Mouse (Mus musculus): Measurements from ENCODE around the gene Klhl33.
"Not testable (repeated sequence)": the region's sequence is repeated elsewhere in the genome, so short reads cannot be mapped to it uniquely, and the experiment has no call there.

Klhl33 gene

DNA sequence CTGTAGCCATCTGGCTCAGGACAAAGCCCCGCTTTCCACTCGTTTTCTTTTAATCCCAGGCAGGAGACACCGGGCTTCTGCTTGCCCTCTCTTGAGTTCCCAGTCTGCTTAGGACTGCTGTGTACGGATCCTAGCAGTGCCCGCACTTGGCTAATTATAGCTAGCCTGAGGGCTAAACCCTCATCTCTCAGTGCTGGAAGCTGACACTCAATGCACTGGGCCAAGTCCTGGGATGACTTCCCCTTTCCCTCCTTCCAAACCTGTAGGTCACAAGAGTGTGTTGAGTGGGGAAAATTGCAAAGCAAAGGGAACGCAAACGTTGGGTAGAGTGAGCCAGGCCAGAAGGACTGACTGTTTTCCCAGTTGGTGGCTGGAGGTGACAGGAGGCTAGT is at the start of gene Klhl33:
Gene Klhl33, minus strand, starts transcription at position 134 of the 392 bp plus-strand sequence.
- DNase-seq (ENCODE audit: low spot score): no peak

DNA sequence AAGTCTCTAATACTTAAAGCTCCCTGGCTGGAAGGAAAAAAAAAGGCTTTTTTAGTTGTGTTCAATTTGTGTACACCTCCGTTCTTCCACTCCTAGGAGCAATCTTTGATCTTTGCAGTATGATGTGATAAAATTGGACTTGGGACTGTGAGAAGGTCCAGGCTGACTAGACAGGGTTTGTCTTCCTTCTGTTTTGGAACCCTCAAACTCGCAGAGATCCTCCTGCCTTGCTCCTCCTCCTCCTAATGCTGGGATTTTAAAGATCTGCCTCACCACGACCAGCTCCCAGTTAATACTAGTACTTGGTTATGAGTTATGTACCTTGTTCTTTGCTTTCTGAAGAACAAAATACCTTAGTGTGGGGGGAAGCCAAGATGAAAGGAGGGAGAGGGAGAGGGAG is 48.2 kb upstream of the Klhl33 start:
- DNase-seq (ENCODE audit: low spot score): not testable (repeated sequence)

DNA sequence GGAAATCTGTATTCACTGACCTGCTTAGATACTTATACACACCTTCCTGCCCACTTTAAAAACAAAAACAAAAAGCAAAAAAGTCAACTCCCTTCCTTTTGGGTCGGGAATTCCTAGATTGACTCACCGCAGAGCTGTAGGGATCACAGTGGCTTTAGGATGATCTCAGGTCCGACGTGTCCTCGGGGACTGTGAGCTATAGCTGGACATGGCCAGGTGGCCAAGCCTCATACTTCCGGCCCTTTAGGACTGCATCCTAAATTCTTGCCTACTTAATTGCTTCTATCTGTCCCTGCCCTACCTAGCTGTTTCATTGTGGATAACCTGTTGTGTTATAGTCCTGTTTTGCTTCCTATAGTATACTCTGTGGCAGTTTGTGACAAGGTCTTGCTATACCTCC is 47.8 kb upstream of the Klhl33 start:
- DNase-seq (ENCODE audit: low spot score): not testable (repeated sequence)

DNA sequence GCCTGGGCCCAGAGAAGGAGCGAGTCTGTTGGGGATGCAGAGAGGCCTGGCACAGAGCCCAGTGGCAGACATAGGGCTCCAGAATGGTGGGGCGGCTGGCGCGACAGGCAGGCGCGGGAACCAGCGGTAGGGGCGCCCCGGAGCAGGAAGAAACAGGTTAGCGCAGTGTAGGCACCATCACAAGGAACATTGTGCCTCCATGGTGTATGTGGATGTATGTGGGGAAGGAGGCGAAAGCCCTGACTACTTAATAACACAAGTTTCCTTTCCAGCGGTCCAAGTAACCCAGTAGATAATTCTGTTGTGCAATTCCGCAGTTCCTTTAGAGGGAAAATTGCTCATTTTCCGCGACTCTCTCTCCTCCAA is 47.3 kb upstream of the Klhl33 start:
- not testable (repeated sequence) for DNase-seq (ENCODE audit: low spot score)

DNA sequence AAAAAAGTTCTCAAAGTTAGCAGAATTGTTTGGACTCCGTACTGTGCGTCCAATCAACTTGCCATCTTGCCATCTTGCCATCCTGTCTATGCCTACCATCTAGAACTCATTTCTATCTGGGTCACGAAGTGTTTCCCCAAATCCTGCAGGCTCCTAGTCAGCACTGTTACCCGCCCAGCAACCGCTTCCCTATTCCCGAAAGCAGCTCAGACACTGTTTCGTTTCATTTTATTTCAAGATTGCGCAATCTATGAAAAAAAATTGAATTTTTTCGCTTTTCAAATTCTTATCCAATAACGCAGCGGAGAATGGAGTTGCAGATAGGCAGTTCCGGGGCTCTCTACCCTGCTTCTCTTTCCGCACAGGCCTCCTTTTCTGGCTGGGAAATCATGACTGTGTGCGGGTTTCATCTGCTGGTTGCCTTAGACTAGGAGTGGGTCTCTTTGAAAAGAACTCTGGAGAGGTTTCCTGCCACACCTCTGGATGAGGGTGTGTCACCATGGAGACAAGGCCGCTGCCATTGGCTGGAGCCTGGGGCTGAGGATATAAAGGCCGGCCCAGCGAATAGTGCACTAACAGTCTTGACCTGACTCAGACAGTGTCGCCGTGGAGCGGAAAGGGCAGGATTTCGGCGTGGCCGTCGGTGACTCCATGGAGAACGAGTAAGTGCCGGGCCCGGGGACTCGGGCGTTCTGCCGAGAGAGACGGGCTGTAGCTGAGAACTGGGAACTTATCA is 46.8 kb upstream of the Klhl33 start, which contains the start of gene Gm49342:
Gene Gm49342, plus strand, starts transcription at position 586 of the 736 bp plus-strand sequence.
- peak; percentile 86 for DNase-seq (ENCODE audit: low spot score)

DNA sequence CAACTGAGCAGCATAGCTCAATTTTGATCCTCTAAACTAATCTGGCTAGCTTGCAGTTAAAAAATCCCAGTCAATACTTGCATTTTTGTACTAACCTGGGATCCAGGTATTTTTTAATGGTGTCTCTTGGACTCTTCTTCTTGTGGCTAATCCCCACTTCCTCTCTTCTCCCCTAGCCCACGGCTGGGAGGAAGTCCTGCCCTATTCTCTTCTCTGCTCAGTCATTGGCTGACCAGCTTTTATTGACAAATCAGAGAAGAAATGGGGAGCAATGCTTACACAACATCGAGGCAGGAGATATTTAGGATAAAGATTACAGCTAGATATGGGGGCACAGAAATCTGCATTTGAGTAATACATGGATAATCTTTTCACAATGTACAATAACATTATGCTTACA is 41.6 kb upstream of the Klhl33 start:
- no peak for DNase-seq (ENCODE audit: low spot score)

DNA sequence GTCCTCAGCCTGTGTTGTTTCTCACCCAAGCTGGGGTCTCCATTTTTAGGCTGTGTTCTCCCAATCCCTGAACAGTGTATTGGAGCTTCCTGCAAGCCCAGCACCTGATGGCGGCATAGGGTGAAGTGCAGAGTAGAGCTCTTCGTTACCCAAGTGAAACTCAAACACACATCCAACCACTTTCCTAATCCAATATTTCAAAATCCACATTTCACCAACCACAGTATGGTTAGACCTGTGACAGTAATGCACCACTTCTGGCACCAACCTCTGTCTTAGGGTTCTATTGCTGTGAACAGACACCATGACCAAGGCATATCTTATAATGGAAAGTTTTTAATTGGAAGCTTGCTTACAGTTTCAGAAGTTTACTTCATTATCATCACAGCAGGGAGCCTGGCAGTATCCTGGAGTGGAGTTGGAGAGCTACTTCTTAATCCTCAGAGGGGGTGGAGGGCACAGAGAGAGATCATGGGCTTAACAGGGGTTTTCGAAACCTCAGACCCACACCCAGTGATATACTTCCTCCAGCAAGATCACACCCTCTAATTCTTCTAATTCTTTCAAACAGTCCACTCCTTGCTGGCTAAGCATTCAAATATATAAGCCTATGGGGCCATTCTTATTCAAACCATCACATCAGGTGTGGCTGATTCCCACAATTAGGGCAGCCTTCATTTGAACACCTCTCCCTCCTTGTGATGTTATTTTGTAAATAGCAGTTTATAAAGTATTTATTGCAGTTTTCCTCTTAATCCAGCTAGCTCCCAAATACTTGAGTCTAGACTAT is 41.0 kb upstream of the Klhl33 start:
- no peak for DNase-seq (ENCODE audit: low spot score)

DNA sequence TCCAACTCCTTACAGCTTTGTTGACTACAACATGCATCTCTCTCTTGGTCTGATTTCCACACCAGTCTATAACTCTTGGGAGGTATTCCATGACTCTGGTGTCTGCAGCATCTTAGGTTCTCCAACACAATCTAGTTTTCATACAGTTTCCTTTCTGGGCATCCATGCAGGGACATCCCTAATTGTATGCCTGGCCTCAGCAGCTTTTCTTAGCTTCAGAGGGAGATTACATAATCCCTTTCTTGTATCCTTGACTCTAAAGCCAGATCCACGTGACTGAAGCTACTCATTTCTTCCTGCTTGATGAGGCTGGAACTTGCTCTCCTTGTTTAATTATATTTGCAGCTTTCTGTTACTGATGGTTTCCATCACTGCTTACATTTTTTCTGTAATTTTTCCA is 39.3 kb upstream of the Klhl33 start:
- DNase-seq (ENCODE audit: low spot score): no peak

DNA sequence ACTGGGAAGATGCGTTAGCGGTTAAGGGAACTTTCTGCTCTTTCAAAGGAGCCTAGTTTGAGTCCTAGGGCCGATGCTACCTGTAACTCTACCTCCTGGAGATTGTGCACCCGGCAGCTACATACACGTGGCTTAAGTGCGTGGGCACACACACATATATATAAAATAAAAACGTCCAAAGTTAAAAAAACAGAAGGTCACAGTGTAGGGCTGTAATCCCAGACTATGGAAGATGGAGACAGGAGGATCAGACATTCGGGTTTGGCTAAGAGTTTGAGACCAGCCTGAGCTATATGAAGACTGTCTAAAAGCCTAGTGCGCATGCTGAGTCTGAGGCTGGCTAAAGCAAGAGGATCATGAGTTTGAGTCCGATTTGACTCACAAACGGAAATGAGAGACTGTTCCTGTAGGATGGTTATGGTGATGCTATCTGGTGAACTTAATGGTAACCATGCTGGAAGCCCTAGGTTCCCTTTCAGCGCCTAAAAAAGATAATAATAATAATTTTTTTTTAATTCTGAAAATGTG is 34.2 kb upstream of the Klhl33 start:
- no peak for DNase-seq (ENCODE audit: low spot score)

DNA sequence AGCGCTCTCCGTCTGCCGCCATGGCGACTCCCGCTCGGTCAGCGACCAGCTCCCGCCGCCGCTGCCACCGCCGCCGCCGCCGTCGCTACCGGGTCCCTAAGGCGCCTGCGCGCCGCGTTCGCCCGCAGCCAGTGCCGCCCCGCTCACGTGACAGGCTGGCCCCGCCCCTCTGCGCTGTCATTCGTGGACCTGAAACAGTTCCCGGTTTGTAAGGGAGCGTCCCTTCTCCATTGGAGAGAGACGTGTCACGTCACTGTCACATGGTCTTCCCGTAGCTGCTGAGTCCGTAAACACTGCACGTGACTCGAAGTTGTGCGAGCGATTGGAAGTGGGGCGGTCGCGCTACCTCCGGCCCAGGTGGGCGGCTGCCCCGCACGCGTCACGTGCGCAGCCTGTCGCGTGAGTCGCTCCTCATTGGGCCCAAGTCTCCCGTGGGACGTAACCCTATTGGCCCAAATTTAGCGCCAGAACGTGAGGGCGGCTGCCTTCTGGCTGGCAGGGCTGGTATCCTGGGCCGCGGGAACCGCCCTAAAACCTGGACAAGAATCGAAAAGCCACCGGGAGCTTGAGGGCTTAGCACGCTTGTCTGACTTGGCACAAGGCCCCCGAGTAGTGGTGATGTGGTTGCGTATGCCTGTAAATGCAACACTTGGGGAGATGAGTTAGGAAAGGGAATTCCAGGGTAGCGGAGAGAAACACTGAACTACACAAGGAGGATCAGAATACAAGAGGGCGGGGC is 33.6 kb upstream of the Klhl33 start, which contains the start of the genes Pip4p1 and Pnp:
Gene Pip4p1, minus strand, starts transcription at position 103 of the 739 bp plus-strand sequence.
Gene Pnp, plus strand, starts transcription at position 329 of the 739 bp plus-strand sequence.
- DNase-seq (ENCODE audit: low spot score): peak; percentile 99

DNA sequence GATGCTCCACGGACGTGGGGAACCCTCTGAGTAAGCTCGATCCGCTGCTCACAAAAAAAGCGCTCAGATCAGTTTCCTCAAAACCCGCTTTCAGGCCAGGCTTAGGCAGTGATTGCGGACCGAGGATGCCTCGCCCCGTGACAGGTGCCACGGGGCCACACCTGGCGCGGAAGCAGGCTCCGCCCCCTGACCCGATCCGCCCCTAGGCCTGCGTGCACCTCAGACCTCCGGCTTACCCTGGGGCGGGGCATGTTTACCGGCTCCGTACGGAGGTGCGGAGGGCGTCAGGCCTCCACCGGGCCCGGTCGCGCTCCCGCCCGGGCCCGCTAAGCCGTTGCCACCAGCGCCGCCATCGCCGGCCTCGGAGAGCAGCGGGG is 33.1 kb upstream of the Klhl33 start:
- DNase-seq (ENCODE audit: low spot score): no peak

DNA sequence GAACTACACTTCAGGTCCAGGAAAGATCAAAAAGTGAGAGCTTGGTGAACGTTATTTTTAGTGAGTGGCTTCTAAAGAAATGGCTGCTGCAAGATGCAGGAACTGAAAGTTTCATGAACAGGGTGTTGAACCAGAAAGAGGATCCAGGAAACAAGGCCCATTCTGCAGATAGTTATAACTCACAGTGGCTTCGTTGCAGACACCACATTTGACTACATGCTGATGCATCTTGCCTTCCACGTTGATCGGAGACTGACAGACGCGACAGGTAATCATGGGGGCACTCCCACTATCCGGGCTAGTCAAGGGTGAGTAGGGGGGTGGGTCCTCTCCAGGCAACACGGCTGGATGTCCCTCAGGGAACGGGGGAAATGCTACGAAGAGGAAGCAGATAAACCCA is 32.6 kb upstream of the Klhl33 start:
- no peak for DNase-seq (ENCODE audit: low spot score)

DNA sequence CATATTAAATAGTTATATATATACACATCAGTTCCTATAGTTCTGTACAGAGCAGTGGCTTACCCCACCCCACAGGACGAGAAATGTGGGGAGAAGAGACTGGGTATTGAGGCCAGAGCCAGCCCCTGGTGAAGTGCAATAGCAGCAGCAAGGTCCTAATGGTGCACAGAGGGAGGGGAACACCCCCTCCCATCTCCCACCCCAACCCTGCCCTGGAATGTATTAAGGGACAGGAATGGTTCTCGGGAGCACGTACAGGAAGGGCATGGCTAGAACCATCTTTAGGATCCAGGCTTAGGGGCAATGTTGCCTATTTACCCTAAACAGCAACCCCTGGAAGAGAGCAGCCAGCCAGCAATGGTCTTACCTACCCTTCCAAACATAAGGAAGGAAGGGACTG is 30.1 kb upstream of the Klhl33 start:
- no peak for DNase-seq (ENCODE audit: low spot score)

DNA sequence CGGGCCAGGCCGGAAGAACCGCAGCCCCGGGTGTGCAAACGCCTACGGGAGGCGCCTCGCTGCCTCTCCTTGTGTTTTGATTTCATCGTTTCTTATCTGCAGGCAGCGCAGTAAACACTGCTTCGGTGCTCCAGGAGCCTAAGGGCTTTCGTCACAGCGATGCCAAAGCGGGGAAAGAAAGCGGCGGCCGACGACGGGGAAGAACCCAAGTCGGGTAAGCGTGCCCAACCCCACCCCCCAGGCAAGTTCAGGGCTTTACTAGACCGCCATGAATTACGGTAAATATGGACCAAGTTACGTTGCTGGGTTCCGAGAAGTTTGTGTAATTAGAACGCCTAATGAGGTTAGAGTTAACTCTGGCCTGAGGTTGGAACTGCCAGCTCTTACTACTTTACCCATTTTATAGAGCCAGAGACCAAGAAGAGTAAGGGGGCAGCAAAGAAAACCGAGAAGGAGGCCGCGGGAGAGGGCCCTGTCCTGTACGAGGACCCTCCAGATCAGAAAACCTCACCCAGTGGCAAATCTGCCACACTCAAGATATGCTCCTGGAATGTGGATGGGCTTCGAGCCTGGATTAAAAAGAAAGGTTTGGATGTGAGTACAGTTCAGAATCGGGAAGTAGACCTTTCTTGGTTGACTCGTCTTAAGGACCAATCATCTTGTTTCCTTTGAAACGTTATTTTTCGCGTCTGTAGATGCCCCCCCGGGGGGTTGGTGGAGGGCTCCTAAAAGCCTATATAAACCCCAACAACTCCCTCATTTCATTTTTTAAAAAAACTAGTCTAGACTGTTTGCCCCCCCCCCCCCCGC is 28.0 kb upstream of the Klhl33 start:
- no peak for DNase-seq (ENCODE audit: low spot score)

DNA sequence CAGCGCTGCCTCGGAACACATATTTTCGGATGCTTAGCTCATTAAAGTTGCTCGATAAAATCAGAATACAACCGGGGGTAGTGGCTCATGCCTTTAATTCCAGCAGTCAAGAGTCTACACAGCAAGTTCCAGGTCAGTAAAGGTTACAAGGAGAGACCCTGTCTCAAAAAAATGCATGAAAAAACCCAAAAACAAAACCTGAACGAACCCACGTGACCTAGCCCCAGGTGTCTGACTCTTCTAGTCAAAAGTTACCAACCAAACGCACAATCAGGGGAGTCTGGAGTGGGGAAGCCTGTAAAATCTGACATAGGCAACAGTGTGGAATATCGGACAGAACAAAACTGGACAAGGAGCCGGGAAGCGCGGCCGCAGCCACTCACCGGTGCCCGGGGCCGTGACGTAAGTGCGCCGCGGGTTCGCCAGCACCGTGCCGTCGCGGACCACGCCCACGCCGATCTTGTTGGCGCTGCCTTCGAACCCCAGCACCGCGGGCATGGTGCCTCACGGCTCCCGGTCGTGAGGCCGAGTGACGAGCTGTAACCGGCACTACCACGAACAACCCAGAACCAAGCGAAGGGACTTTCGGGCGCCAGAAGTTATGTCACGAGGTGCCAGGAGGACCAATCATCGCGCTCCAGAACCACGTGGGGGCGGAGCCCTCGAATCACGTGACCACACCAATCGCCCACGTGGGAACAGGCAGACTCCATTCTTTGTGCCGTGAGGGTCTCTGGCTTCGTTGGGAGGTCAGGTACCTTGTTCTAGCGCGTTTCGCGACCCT is 27.2 kb upstream of the Klhl33 start, which contains the start of the genes Osgep and Apex1:
Gene Osgep, minus strand, starts transcription at position 613 of the 784 bp plus-strand sequence.
Gene Apex1, plus strand, starts transcription at position 688 of the 784 bp plus-strand sequence.
- DNase-seq (ENCODE audit: low spot score): peak; percentile 98

DNA sequence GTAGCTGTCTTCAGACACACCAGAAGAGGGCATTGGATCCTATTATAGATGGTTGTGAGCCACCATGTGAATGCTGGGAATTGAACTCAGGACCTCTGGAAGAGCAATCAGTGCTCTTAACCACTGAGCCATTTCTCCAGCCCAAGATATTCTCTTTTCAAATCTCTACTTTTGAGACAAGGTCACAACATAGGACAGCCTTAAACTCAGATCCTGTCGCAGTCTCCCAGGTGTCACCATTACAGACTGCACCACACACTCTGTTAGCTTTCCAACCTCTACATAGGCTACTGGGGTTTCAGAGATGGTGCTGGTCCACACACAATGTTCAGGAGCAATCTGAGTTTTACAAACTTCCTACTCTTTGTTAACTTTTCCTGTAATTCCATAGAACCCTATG is 26.1 kb upstream of the Klhl33 start:
- DNase-seq (ENCODE audit: low spot score): not testable (repeated sequence)

DNA sequence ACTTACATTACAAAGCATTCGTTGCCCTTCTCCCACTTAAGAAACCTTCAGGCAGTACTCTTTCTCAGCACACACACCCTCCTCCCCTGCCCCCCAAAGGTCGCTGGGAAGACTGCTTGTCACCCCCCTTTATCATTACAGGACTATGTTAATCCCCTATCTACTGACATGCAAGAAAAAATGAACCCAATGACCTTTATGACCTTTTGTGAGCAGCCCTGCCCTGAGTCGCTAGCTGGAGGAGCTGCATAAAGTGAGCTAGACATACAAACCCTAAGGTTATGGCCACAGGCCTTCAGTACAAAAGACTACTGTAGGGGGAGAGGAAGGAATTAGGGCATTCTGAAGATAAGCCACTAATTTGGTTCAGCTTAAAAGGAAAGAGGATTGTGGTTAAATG is 14.0 kb upstream of the Klhl33 start:
- no peak for DNase-seq (ENCODE audit: low spot score)

DNA sequence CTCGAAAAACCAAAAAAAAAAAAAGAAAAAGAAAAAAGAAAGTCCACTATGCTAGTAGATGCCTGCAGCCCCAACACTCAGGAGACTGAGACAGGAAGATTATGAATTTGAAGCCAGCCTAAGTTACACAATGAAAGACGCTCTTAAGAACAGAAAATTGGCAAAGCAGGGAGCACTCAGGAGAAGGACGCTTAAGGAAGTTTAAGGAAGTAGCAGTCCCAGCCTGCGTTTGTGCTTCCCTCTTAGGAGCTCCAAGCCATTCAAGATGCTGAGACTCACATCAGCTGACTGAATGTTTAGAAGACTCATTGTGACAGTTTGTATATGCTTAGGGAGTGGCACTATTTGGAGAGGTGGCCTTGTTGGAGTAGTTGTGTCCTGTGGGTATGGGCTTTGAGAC is 10.8 kb upstream of the Klhl33 start:
- no peak for DNase-seq (ENCODE audit: low spot score)

DNA sequence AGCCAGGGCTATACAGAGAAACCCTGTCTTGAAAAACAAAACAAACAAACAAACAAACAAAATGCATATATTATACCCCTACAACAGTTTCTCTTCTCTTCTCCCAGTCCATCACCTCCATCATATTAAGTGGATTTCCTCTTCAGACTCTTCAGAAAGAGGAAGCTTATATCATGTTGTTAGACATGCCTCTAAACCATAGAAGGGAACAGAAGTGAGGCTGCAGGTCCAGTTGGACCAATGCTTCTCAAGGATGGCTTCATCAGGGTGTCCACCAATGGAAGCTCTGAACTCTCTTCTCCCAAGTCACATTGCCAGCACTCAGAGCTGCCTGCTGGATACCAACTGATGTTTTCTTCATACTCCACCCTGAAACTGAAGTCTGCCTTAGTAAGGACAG is 8.0 kb upstream of the Klhl33 start:
- not testable (repeated sequence) for DNase-seq (ENCODE audit: low spot score)

DNA sequence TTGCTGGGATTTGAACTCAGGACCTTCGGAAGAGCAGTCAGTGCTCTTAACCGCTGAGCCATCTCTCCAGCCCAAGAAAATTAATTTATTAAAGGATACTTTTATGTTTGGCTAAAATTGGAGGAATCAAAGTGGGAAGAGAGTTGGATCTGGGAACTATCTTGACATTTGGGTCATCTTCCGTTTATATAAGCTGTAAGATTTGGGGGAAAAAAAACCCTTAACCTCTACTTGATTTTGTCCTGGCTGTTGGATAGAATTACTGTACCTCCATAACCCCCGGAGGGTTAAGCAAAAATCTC is 7.5 kb upstream of the Klhl33 start:
- no peak for DNase-seq (ENCODE audit: low spot score)

All from left cerebral cortex, adult 11 months (tissue).